Mouse (Mus musculus) heart, embryonic 12.5 days (tissue): ENCODE data around the gene Afg3l1. TPM values are rescaled to one million over a fixed set of nuclear protein-coding genes. Genes with fewer than 3 reads are reported as not detected.
"Not testable (repeated sequence)": the region's sequence is repeated elsewhere in the genome, so short reads cannot be mapped to it uniquely, and the experiment has no call there.

ENCODE experiments used
- ATAC-seq: fragments of 200-750 bp; cut with Nextera tagmentation; 2 replicates; pipeline ENCODE4 v1.8.0; 2017; ENCODE audit warnings: moderate TSS enrichment, moderate library complexity; ENCODE audit not compliant: insufficient number of reproducible peaks, low FRiP score
- H3K27ac ChIP-seq: fragments of 300-500 bp; sonication (generic); 2 replicates; pipeline ENCODE4 v1.5.1; 2016; ENCODE audit warnings: mild to moderate bottlenecking, moderate library complexity; ENCODE audit not compliant: poor library complexity, severe bottlenecking
- H3K27me3 ChIP-seq: fragments of 300-500 bp; sonication (generic); replicated peaks from 2 replicates; pipeline ENCODE4 v1.6.1; 2016; ENCODE audit warnings: mild to moderate bottlenecking, moderate library complexity
- H3K36me3 ChIP-seq: fragments of 300-500 bp; sonication (generic); 2 replicates; pipeline ENCODE4 v1.6.1; 2016; ENCODE audit warnings: mild to moderate bottlenecking, moderate library complexity
- H3K4me1 ChIP-seq: fragments of 300-500 bp; sonication (generic); replicated peaks from 2 replicates; pipeline ENCODE4 v1.6.1; 2016; ENCODE audit warnings: mild to moderate bottlenecking
- H3K4me2 ChIP-seq: fragments of 300-500 bp; sonication (generic); 2 replicates; pipeline ENCODE4 v1.6.1; 2016; ENCODE audit warnings: mild to moderate bottlenecking, moderate library complexity
- H3K4me3 ChIP-seq: fragments of 300-500 bp; sonication (generic); 2 replicates; pipeline ENCODE4 v1.5.1; 2016; ENCODE audit warnings: mild to moderate bottlenecking
- H3K9ac ChIP-seq: fragments of 300-500 bp; sonication (generic); 2 replicates; pipeline ENCODE4 v1.6.1; 2016; ENCODE audit warnings: mild to moderate bottlenecking, moderate library complexity
- H3K9me3 ChIP-seq: fragments of 300-500 bp; sonication (generic); replicated peaks from 2 replicates; pipeline ENCODE4 v1.6.1; 2016; ENCODE audit warnings: mild to moderate bottlenecking, moderate library complexity
- WGBS: fragments of 180-500 bp; shearing (Covaris S2); methylation state at CpG from one replicate; pipeline ENCODE4 v1.1.7; 2016; 5-methylcytosine and 5-hydroxymethylcytosine counted together
- polyA plus RNA-seq: library from polyadenylated mRNA; unstranded; fragments of >200 nt; fragmentation: Nextera tagmentation; extraction: Ambion mirVana; gene quantifications from 2 replicates; pipeline ENCODE4 v1.2.1, GENCODE M21; 2016

The Afg3l1 gene
- polyA plus RNA-seq, result 56.4 and 61.8 TPM in 2 replicates

DNA sequence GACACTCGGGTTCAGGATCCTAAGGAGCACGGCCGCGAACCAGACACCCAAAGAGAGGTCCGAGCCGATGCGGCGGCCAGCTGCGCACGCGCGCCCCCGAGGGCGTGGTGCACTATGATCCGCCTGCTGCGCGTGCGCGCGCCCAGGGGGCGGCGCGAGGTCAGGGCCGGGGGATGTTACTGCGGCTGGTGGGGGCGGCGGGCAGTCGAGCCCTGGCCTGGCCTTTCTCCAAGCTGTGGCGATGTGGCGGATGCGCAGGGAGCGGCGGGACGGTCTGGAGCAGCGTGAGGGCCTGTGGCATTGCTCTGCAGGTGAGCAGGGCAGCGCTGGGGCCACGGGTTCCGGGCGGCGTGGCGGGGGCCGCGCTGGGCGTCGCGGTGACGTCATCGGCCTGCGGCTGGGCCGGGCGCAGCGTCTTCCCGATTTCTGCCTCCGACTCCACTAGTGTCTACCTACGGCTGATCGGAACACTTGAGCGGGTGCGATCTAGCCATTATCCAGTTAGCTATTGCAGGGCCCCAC, at the start of gene Afg3l1:
Afg3l1 (plus strand) TSS at position 167 of the 522 bp plus-strand sequence.
- Histone ChIP-seq H3K4me1 (peaks cover 19% of the 10 kb centered on the region), H3K4me2 (peak within 1 kb of the TSS; percentile 82), H3K36me3 (peaks cover 27% of the 10 kb centered on the region), H3K27ac (peak within 1 kb of the TSS; percentile 97), H3K9me3 (no peaks in the 10 kb centered on the region), H3K27me3 (no peaks in the 10 kb centered on the region), H3K9ac (peak within 1 kb of the TSS; percentile 84), H3K4me3 (peak within 1 kb of the TSS; percentile 90)
- peak; percentile 97 for ATAC-seq
- WGBS, result under 1% methylated on average over 55 of the region's 58 CpGs

DNA sequence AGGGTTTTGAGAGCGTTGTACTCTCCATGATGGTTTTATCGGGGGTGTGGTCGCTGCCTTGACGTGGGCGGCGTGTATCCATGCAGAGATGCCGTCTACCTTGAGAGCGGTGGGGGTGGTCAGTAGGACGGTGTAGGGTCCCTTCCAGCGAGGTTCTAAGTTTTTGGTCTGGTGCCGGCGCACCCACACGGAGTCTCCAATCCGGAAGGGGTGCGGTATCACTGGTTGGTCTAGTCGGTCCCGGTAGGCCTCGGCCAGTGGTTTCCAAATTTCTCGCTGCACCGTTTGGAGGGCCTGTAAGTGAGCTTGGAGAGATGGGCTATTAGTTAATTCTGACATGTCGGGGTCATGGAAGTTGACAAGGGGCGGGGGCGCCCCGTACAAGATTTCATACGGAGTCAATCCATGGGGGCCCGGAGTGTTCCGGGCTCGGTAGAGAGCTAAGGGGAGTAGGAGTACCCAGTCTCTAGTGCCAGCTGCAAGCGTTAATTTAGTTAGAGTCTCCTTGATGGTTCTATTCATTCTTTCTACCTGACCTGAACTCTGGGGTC, 49.3 kb upstream of the Afg3l1 start:
- no peak overlapping the region for H3K4me2 ChIP-seq
- no peak overlapping the region for H3K27ac ChIP-seq
- no peak overlapping the region for H3K4me3 ChIP-seq
- H3K4me1 ChIP-seq, result no peaks in the 10 kb centered on the region
- no peaks in the 10 kb centered on the region for H3K27me3 ChIP-seq
- WGBS, result 95% methylated on average over 29 of the region's 29 CpGs
- no peak overlapping the region for H3K9ac ChIP-seq
- H3K9me3 ChIP-seq, result peaks cover 66% of the 10 kb centered on the region
- no peaks in the 10 kb centered on the region for H3K36me3 ChIP-seq
- no peak for ATAC-seq

DNA sequence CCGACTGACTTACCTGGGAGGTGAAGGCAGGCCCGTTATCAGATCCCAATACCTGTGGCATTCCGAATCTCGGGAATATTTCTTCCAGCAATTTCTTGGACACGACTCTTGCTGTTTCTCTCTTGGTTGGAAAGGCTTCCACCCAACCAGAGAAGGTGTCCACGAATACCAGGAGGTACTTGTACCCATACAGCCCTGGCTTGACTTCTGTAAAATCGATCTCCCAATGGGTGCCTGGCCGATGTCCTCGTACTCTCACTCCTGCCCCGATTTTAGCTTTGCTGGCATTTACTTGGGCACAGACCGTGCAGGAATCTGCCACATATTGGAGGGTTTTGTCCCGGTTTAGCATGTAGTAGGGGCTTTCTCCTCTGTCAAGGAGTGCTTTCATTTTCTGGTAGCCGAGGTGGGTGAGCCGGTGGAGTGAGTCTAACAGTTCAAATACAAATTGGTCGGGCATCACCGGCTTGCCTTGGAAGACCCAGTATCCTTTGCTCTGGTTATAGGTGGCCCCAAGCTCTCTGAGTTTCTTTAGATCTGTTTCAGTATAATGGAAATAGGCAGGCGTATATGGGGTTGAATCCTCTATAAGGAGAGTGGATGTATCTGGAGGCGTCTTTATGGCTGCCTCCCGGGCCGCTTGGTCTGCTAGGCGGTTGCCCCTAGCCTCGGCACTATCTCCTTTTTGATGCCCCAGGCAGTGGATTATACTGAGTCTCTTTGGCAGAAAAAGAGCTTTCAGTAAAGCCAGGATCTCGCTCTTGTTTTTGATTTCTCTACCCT, 48.6 kb upstream of the Afg3l1 start:
- no peaks in the 10 kb centered on the region for H3K27me3 ChIP-seq
- H3K9me3 ChIP-seq, result peaks cover 69% of the 10 kb centered on the region
- H3K27ac ChIP-seq, result no peak overlapping the region
- no peak overlapping the region for H3K4me3 ChIP-seq
- no peak overlapping the region for H3K9ac ChIP-seq
- 93% methylated on average over 23 of the region's 23 CpGs for WGBS
- H3K4me1 ChIP-seq, result no peaks in the 10 kb centered on the region
- no peak overlapping the region for H3K4me2 ChIP-seq
- H3K36me3 ChIP-seq, result no peaks in the 10 kb centered on the region
- ATAC-seq, result no peak

DNA sequence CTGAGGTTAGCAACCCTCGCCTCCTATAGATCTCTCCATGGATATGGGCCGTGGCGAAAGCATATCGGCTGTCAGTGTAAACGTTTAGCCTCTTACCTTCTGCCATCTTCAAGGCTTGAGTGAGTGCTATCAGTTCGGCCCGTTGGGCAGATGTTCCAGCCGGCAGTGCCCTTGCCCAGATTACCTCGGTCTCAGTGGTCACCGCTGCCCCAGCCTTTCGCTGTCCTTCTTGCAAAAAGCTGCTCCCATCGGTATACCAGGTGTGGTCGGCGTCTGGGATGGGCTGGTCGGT, 48.0 kb upstream of the Afg3l1 start:
- H3K27ac ChIP-seq, H3K9ac ChIP-seq, H3K4me3 ChIP-seq, ATAC-seq, H3K36me3 ChIP-seq, H3K27me3 ChIP-seq, H3K4me1 ChIP-seq, H3K4me2 ChIP-seq: not testable (repeated sequence)
- 91% methylated on average over 15 of the region's 15 CpGs for WGBS
- H3K9me3 ChIP-seq, result peaks cover 69% of the 10 kb centered on the region

DNA sequence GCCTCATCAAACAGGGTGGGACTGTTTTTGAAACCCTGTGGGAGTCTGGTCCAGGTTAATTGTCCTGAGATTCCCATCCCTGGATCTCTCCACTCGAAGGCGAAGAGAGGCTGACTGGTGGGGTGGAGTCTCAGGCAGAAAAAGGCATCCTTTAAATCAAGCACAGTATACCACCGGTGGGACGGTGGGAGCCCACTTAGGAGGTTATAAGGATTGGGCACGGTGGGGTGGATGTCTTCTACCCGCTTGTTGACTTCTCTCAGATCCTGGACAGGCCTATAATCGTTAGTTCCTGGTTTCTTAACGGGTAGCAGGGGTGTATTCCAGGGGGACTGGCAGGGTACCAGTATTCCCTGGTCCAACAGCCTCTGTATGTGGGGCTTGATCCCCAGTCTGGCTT, 46.8 kb upstream of the Afg3l1 start:
- H3K4me3 ChIP-seq, H3K27me3 ChIP-seq, H3K9ac ChIP-seq, ATAC-seq, H3K4me1 ChIP-seq, H3K27ac ChIP-seq, H3K36me3 ChIP-seq, H3K4me2 ChIP-seq: not testable (repeated sequence)
- peaks cover 69% of the 10 kb centered on the region for H3K9me3 ChIP-seq
- WGBS, result 84% methylated on average over 8 of the region's 8 CpGs

DNA sequence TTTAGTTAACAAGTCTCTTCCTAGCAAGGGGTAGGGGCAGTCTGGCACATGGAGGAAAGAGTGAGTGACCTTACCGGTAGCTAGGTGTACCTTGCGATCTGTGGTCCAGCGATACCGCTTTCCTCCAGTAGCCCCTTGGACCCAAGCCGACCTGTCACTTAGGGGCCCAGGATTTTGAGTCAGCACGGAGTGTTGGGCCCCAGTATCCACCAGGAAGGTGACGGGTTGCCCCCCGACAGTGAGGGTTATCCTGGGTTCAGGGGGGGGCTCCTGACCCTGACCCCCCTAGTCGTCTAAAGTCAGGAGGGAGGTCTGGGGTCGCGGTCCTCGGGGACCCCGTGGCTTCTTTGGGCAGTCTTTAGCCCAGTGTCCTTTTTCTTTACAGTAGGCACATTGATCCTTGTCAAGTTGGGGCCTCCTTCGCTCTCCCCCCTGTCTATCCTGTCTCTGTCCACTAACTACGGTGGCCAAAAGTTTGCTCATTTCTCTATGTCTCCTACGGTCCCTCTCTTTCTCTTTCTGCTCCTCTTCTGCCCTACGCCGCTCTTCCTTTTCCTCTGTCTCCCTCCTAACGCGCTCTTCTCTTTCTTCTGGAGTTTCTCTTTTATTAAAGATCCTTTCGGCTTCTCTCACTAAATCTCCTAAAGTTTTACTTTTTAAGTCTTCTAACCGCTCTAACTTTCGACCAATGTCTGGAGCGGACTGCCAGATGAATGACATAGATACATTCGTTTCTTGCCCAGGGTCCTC, 45.9 kb upstream of the Afg3l1 start:
- no peak overlapping the region for H3K9ac ChIP-seq
- H3K4me3 ChIP-seq, result no peak overlapping the region
- H3K9me3 ChIP-seq, result peaks cover 64% of the 10 kb centered on the region
- 92% methylated on average over 25 of the region's 25 CpGs for WGBS
- H3K36me3 ChIP-seq, result no peaks in the 10 kb centered on the region
- no peaks in the 10 kb centered on the region for H3K27me3 ChIP-seq
- H3K4me1 ChIP-seq, result no peaks in the 10 kb centered on the region
- ATAC-seq, result no peak
- H3K27ac ChIP-seq, result no peak overlapping the region
- no peak overlapping the region for H3K4me2 ChIP-seq

DNA sequence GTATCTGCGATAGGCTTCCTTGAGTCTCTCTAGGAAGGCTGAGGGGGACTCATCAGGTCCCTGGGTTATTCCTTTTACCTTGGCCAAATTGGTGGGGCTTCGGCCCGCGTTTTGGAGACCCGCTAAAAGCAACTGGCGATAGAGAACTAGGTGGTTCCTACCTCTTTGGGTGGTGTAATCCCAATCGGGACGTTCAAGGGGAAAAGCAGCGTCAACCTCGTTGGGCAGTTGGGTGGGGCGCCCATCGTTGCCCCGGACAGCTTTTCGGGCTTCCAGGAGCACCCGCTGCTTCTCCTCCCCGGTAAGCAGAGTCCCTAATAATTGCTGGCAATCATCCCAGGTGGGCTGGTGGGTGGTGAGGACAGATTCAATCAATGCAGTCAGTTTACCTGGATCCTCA, 45.3 kb upstream of the Afg3l1 start:
- no peak overlapping the region for H3K27ac ChIP-seq
- peaks cover 63% of the 10 kb centered on the region for H3K9me3 ChIP-seq
- no peaks in the 10 kb centered on the region for H3K36me3 ChIP-seq
- H3K9ac ChIP-seq, result no peak overlapping the region
- no peak overlapping the region for H3K4me3 ChIP-seq
- H3K27me3 ChIP-seq, result no peaks in the 10 kb centered on the region
- 92% methylated on average over 16 of the region's 16 CpGs for WGBS
- H3K4me2 ChIP-seq, result no peak overlapping the region
- ATAC-seq, result no peak
- no peaks in the 10 kb centered on the region for H3K4me1 ChIP-seq

DNA sequence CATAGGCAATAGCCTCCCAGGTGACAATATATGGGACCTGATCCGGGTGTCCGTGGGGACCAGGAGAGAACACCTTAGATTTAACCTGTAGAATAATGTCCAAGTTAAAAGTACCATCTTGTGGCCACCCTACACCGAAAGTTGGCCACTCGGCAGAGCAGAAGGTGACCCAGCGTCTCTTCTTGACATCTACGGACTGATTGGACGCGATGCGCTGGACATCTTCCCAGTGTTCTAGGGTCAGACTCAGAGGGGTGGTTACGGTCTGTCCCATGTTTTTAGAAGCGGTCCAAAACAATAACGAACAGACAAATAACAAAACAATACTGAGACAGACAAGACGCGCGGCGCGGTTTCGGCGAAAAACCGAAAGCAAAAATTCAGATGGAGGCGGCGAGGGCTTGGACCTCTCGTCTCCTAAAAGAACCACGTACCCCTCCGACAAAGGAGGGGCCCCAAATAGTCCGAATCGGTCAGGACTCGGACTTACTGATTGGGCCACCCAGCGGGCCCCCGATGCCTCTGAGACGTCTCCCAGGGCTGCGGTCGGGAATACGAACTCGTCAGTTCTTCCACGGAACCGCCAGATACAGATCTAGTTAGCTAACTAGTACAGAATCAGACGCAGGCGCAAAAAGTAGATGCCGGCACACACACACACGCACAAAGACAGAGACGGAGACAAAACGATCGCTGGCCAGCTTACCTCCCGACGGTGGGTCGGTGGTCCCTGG, 44.3 kb upstream of the Afg3l1 start:
- ATAC-seq, H3K36me3 ChIP-seq: not testable (repeated sequence)
- H3K9me3 ChIP-seq, result peaks cover 55% of the 10 kb centered on the region

DNA sequence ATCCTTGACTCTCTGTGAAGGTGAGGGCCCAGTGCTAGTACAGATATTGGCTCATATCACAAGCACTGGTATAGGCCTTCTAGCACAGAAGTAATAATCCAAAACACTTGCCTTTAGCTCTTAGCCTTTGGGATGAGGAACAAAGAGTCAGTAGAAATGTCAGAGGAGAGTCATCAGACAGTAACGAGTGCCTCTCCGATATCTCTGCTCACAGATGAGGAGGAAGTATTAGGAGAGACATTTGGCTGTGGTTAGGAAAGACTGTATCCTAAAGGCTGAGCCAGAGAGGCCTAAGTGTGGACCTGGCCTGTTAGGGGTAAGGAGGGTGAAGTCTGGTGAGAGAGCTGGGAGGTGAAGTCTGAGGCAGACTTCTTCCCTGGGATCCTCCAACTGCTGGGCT, 35.9 kb upstream of the Afg3l1 start:
- no peak overlapping the region for H3K27ac ChIP-seq
- 85% methylated on average over 2 of the region's 2 CpGs for WGBS
- no peak for ATAC-seq
- H3K27me3 ChIP-seq, result no peaks in the 10 kb centered on the region
- H3K4me3 ChIP-seq, result no peak overlapping the region
- H3K9me3 ChIP-seq, result peaks cover 7% of the 10 kb centered on the region; the same call in 1 of the 2 replicates
- H3K4me1 ChIP-seq, result peaks cover 25% of the 10 kb centered on the region
- no peak overlapping the region for H3K4me2 ChIP-seq
- no peak overlapping the region for H3K9ac ChIP-seq
- no peaks in the 10 kb centered on the region for H3K36me3 ChIP-seq

More for the DNA sequence above, 44.3 kb upstream of the Afg3l1 start:
- H3K4me3 ChIP-seq, H3K4me2 ChIP-seq, H3K27ac ChIP-seq, H3K27me3 ChIP-seq, H3K4me1 ChIP-seq, H3K9ac ChIP-seq: not testable (repeated sequence)
- WGBS, result 94% methylated on average over 47 of the region's 47 CpGs

DNA sequence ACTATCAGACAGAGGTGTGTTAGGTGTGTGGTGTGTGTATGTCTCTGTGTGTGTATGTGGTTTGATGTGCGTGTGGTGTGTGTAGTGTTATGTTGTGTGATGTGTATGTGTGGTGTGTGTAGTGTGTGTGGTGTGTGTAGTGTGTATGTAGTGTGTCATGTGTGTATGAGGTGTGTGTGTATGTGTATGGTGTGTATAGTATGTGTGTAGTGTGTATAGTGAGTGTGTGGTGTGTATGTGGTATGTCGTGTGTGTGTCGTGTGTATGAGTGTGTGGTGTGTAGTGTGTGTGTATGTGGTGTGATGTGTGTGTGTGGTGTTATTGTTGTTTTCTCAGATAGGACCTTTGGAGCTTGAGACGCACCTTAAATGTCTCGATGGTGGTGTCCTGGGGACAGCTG, 35.4 kb upstream of the Afg3l1 start:
- 0 out of 2 replicates have a peak, but pooled peaks cover 3% of the 10 kb centered on the region for H3K9me3 ChIP-seq
- H3K9ac ChIP-seq, result no peak overlapping the region
- no peaks in the 10 kb centered on the region for H3K36me3 ChIP-seq
- H3K4me2 ChIP-seq, result peak overlapping the region; percentile 73; the same call in 1 of the 2 replicates
- peak overlapping the region; percentile 54; the same call in 1 of the 2 replicates for H3K4me3 ChIP-seq
- ATAC-seq, result no peak
- peaks cover 31% of the 10 kb centered on the region for H3K4me1 ChIP-seq
- no peak overlapping the region for H3K27ac ChIP-seq
- no peaks in the 10 kb centered on the region for H3K27me3 ChIP-seq
- 83% methylated on average over 5 of the region's 5 CpGs for WGBS
